Mouse (Mus musculus) ES-Bruce4 (cell line): Measurements from ENCODE around the gene Cysrt1. TPM values are rescaled to one million over a fixed set of nuclear protein-coding genes. Genes with fewer than 3 reads are reported as not detected.

Experiments
- H3K27ac ChIP-seq: 2 replicates; pipeline ENCODE4 v1.5.1; 2012; ENCODE audit warnings: low read length, inconsistent platforms; ENCODE audit not compliant: insufficient read depth
- H3K27me3 ChIP-seq: 2 replicates; pipeline ENCODE4 v1.6.1; 2012; ENCODE audit warnings: mild to moderate bottlenecking, low read length, inconsistent platforms; ENCODE audit not compliant: control insufficient read depth, poor library complexity, insufficient read depth, severe bottlenecking
- H3K36me3 ChIP-seq: 2 replicates; pipeline ENCODE4 v1.6.1; 2012; ENCODE audit warnings: inconsistent platforms, mild to moderate bottlenecking, low read length, moderate library complexity; ENCODE audit not compliant: control insufficient read depth, poor library complexity, insufficient read depth, severe bottlenecking
- H3K4me1 ChIP-seq: one replicate; pipeline ENCODE4 v1.8.1; 2011; ENCODE audit warnings: low read length; ENCODE audit not compliant: control insufficient read depth, insufficient read depth
- H3K4me3 ChIP-seq: 2 replicates; pipeline ENCODE4 v1.5.1; 2011; ENCODE audit warnings: low read depth, mild to moderate bottlenecking, low read length
- H3K9ac ChIP-seq: 2 replicates; pipeline ENCODE4 v1.6.1; 2012; ENCODE audit warnings: low read depth, mild to moderate bottlenecking, inconsistent platforms; ENCODE audit not compliant: poor library complexity, severe bottlenecking
- H3K9me3 ChIP-seq: replicated peaks from 2 replicates; pipeline ENCODE4 v1.6.1; 2012; ENCODE audit warnings: mild to moderate bottlenecking, low read length, inconsistent platforms; ENCODE audit not compliant: control insufficient read depth, poor library complexity, insufficient read depth, severe bottlenecking
- CTCF ChIP-seq: IDR thresholded peaks from one replicate; pipeline ENCODE4 v1.8.1; 2011; ENCODE audit warnings: low read depth, low read length
- EP300 ChIP-seq: IDR thresholded peaks from 2 replicates; pipeline ENCODE4 v1.6.1; 2011; ENCODE audit warnings: low read depth, low read length; ENCODE audit not compliant: insufficient read depth
- POLR2A ChIP-seq: IDR thresholded peaks from one replicate; pipeline ENCODE4 v1.8.1; 2011; ENCODE audit warnings: low read length; ENCODE audit not compliant: insufficient read depth
- polyA plus RNA-seq: library from polyadenylated mRNA; stranded (reverse); fragments of >200 nt; gene quantifications from 2 replicates; pipeline ENCODE4 v1.2.4, GENCODE M21; 2011; ENCODE audit warnings: low read depth; ENCODE audit not compliant: missing spikeins, insufficient read depth, insufficient read length

Gene Cysrt1
- polyA plus RNA-seq, 1 experiment: not detected

- H3K27me3 ChIP-seq: peaks cover 11% of the 10 kb centered on the region; the same call in 1 of the 2 replicates
- no peaks in the 10 kb centered on the region for H3K9me3 ChIP-seq
- no peak for TF ChIP-seq CTCF
- TF ChIP-seq EP300: no peak
- TF ChIP-seq POLR2A: no peak
- no peak overlapping the region for H3K27ac ChIP-seq
- H3K9ac ChIP-seq: no peak overlapping the region
- H3K4me3 ChIP-seq: no peak overlapping the region
- no peaks in the 10 kb centered on the region; the same call in none of the 2 replicates for H3K36me3 ChIP-seq
- H3K4me1 ChIP-seq: peaks cover 4% of the 10 kb centered on the region
Measured at GRCm38 (mm10) chr2:25288734-25289345, 46.6 kb upstream of the Cysrt1 start.

- Histone ChIP-seq H3K4me1 (peaks cover 4% of the 10 kb centered on the region), H3K36me3 (no peaks in the 10 kb centered on the region; the same call in none of the 2 replicates), H3K9ac (no peak within 1 kb of the TSS), H3K9me3 (no peaks in the 10 kb centered on the region), H3K27me3 (peaks cover 11% of the 10 kb centered on the region; the same call in 1 of the 2 replicates), H3K27ac (no peak within 1 kb of the TSS), H3K4me3 (no peak within 1 kb of the TSS)
- TF ChIP-seq CTCF (no peak), POLR2A (no peak), EP300 (no peak)
Measured at GRCm38 (mm10) chr2:25287927-25288649, 45.8 kb upstream of the Cysrt1 start, which contains the start of gene Tmem210. Tmem210 (plus strand) TSS chr2:25288145.

GRCm38 (mm10) chr2:25286837-25287636 is 44.8 kb upstream of the Cysrt1 start:
- H3K27ac ChIP-seq: no peak overlapping the region
- TF ChIP-seq POLR2A: no peak
- no peak for TF ChIP-seq EP300
- no peak for TF ChIP-seq CTCF

GRCm38 (mm10) chr2:25286314-25286713 is 44.1 kb upstream of the Cysrt1 start:
- Histone ChIP-seq H3K36me3 (no peaks in the 10 kb centered on the region; the same call in none of the 2 replicates), H3K9ac (no peak overlapping the region)
- TF ChIP-seq POLR2A (no peak), CTCF (no peak), EP300 (no peak)

More at GRCm38 (mm10) chr2:25286837-25287636, 44.8 kb upstream of the Cysrt1 start:
- no peaks in the 10 kb centered on the region for H3K9me3 ChIP-seq
- H3K4me3 ChIP-seq: no peak overlapping the region
- peaks cover 4% of the 10 kb centered on the region for H3K4me1 ChIP-seq
- peaks cover 6% of the 10 kb centered on the region; the same call in 1 of the 2 replicates for H3K27me3 ChIP-seq
- no peak overlapping the region for H3K9ac ChIP-seq
- no peaks in the 10 kb centered on the region; the same call in none of the 2 replicates for H3K36me3 ChIP-seq

GRCm38 (mm10) chr2:25285551-25285950 is 43.3 kb upstream of the Cysrt1 start:
- no peak overlapping the region for H3K27ac ChIP-seq
- H3K4me3 ChIP-seq: no peak overlapping the region
- peaks cover 3% of the 10 kb centered on the region for H3K36me3 ChIP-seq
- no peaks in the 10 kb centered on the region for H3K9me3 ChIP-seq
- TF ChIP-seq POLR2A: no peak
- TF ChIP-seq EP300: no peak
- TF ChIP-seq CTCF: no peak
- H3K27me3 ChIP-seq: no peaks in the 10 kb centered on the region; the same call in 1 of the 2 replicates
- H3K4me1 ChIP-seq: peaks cover 4% of the 10 kb centered on the region
- H3K9ac ChIP-seq: no peak overlapping the region

More at GRCm38 (mm10) chr2:25286314-25286713, 44.1 kb upstream of the Cysrt1 start:
- H3K4me3 ChIP-seq: no peak overlapping the region
- no peaks in the 10 kb centered on the region for H3K9me3 ChIP-seq
- no peak overlapping the region for H3K27ac ChIP-seq
- peaks cover 4% of the 10 kb centered on the region for H3K4me1 ChIP-seq
- H3K27me3 ChIP-seq: no peaks in the 10 kb centered on the region; the same call in 1 of the 2 replicates
